Mouse (Mus musculus) retina, postnatal 7 days (tissue): ENCODE results near the gene Fhad1.

Source experiments
- DNase-seq: peaks from one replicate; pipeline ENCODE4 v3.0.0-alpha.2; 2012; ENCODE audit warnings: low read depth, low spot score

Gene Fhad1

DNA sequence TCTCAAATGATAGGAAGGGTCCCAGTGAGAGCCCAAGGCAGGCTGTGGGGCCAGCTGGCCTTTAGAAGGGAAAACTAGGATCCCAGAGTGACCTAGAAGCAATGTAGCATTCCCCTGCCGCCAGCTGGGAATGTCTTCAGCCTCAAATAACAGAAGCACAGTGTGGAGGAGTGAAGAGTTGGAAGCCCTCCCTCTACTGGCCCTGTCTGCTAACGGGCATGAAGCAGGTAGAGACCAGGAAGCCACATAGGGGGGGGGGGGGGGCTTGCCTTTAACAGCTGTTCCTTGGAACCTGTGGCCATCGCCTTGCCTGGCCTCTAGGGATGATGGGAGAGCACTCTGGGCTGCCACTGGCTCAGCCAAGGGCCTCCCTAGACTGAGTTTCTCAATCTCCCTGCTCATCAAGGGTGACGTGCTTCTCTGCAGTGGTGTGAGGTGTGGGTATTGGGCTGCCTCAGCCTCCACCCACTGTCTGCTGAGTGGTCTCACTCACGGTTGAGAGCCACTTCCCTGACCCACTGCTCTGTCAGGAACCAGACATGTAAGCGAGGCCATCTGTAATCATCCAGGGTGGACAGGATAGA, 128.4 kb downstream of the Fhad1 start:
- no peak for DNase-seq

DNA sequence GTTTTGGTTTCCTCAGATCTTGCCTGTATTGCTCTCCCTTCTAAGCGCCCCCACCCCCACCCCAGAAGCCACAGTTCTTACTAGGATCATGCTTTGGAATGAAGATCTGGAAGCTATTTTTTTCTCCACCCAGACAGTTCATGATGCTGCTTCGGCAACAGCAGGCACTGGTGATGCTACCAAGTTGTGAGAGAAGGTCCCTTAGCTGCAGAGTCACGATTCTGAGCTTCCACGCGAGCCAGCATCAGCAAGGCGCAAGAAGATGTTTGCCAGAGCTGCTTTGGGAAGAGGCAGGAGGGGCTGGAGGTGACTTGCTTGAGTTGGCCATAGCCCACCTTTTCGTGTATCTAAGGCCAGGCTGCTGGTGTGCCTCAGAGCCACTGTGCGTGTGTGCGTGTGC, 129.4 kb downstream of the Fhad1 start:
- no peak for DNase-seq

DNA sequence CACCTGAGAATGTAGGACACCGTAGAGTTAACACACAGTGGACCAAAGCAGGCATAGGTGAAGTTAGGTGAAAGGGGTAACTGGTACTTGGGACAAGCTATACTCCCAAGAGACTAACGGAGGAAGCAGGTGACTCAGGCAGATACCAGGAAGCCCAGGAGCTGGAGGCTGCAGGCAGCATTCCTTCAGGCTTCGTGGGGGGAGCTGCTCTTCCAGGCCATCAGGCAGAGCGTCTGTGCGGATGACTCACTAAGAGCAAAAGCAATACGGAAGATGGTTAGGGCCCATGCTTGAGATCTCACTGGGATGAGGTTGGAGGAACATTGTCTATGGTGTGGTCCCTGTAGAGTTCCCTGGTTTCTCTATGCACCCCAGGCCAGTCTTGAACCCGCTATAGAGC, 132.0 kb downstream of the Fhad1 start:
- DNase-seq = no peak

GRCm38 (mm10) chr4:141881950-141882349, 132.9 kb downstream of the Fhad1 start:
- DNase-seq = no peak

GRCm38 (mm10) chr4:141881289-141881914, 133.5 kb downstream of the Fhad1 start:
- DNase-seq = no peak

DNA sequence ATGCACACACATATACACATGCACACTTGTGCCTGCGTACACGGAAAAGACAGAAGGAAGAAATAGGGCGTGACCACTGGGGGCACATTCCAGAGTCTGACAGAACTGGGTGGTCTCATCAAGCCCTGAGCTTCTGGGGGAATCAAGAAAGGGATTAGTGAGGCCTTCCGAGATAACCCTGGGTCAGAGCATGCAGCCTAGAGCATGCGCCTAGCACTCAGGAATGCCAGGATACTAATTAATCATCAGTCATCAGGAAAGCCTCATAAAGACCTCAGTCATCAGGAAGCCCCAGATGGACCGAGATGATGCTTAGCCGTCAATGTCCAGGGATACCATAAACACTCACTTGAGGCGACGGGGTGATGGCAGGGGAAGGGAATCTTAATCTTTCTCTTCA, 135.0 kb downstream of the Fhad1 start:
- no peak for DNase-seq

DNA sequence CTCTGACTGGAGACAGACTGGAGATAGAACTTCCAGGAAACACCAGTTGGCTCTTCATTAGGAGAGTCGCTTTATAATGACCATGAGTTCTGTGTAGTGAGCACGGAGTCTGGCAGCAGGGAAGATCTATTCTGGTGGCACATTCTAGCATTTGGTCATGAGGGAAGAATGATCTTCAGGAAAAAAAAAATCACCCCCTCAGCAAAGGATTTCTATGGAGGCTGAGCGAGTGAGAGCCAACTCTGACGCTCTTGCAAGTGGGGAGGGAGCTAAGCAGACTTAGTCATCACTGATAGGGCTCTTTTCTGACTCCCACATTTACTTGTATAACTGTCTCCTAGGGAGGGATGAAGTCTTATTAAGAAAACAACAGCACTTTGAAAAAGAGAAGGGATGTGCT, 135.8 kb downstream of the Fhad1 start:
- no peak for DNase-seq

GRCm38 (mm10) chr4:141878621-141879020, 136.3 kb downstream of the Fhad1 start:
- no peak for DNase-seq

GRCm38 (mm10) chr4:141875481-141876108, 139.3 kb downstream of the Fhad1 start:
- DNase-seq = no peak

DNA sequence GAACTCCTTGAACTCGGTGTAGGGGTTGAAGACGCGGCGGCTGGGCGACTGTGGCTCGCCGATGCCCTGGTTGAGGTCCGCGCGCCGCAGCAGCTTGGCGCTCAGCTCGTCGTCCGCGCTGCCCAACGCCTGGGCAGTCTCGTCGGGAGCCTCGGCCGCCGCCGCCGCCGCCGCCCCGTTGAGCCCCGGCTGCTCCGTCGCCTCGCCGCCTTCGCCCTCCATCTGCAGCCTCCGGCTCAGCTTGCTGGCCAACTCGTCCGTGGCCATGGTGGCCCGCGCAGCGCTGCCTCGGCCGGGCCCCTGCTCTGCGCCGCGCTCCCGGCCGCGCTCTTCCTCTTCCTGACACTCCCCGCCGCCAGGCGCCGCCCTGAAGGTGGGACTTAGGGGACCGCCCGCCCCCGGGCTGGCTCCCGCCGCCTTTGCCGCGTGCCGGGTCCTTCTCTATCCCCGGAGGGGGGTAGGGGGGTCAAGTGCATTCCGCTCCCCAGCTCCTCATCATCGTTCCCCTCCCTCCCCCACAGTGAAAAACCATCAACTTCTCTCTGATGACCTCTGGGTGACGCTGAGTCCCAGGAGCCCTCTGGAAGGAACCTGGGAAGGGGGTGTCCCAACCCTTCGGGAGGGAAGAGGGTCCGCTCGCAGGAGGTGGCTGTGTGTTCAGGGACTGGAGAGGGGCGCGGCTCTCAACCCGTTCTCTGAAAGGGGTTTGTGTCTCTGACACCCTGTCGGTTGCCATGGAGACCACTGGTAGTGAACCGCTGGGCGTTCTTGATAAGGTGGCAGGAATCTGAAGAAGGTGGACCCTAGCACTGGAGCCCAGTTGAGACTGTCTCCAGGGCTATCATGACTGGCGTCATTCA, 140.1 kb downstream of the Fhad1 start, which contains the start of gene Efhd2:
Gene Efhd2 (minus strand): TSS at position 320 of the 860 bp plus-strand sequence.
- peak; percentile 46 for DNase-seq

DNA sequence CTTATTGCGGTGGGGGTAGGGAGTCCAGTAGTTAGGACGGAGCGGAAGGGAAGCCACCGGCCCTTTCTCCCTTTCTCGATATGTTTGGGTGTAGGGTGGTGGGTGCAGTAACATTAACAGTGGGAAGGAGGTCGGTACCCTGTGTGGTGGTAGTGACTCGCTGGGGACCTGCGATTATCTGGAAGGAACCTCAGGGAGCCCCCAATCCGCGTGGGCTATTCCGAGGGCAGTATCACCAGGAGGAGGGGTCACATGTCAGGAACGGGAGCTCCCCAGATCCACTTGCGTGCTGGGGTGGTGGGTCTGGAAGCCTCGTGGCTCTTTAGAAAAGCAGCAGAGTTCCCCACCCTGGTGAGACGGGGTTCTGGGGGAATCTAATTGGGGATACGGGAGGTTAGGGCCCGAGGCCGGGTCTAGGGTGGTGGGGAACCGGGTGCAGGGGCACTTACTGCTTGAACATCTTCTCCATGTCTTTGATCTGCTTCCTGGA, 140.7 kb downstream of the Fhad1 start:
- no peak for DNase-seq

- no peak for DNase-seq
Measured at GRCm38 (mm10) chr4:141872977-141873376, 141.9 kb downstream of the Fhad1 start.

GRCm38 (mm10) chr4:141871909-141872308, 143.0 kb downstream of the Fhad1 start:
- no peak for DNase-seq

DNA sequence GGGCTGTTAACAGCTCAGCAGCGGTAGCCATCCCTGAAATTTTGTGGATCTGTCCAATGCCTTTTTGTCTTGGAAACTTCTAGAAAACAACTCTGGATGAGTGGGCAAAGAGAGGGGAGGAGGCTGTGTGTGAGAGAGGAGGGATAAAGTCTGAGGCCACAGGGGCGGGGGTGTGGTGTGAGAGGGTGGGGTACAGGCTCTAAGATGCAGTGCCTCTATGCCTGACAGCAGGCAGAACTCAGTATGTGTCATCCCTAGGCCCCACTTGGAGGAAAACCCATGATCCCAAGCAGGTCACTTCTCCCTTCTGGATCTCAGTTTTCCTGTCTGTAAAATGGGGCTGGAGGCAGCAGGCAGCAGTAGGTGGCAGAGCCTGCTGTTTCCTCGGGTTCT, 143.6 kb downstream of the Fhad1 start:
- DNase-seq = no peak

- DNase-seq = no peak
Measured at GRCm38 (mm10) chr4:141870666-141871332, 144.1 kb downstream of the Fhad1 start.

DNA sequence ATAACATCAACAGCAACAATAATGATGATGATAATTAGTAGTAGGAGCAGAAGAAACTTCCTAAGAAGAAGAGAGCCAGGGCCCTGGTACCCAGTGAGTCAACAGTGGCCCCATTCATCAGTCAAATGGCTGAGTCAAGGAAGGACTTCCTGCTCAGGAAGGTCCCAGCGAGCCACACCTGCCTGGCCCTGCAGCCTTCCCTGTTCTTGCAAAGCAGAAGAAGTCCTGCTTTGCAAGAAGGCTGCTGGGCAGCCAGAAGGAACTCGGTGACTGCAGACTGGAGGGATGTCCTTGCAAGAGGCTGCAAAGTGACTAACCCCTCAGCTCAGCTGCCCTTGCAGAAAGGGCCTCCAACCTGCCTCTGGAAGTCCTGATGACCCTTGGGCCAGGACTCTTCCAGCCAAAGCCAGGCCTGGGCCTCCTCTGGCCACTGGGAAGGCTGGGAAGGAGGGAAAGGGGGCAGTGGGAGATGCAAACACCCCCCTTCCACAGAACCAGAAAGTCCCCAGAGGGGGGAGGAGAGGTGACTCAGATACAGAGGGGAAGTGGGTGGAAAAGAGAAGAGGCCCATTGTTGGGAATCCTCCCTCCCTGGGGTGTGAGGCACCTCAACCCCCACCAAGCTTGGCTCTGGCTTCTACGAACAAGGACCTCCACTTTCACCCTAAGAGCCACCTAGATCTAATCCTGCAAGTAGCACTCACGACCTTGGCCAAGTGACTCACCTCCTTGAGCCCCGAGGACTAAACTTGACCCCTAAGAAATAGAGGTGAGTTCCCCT, 145.3 kb downstream of the Fhad1 start:
- DNase-seq = no peak

DNA sequence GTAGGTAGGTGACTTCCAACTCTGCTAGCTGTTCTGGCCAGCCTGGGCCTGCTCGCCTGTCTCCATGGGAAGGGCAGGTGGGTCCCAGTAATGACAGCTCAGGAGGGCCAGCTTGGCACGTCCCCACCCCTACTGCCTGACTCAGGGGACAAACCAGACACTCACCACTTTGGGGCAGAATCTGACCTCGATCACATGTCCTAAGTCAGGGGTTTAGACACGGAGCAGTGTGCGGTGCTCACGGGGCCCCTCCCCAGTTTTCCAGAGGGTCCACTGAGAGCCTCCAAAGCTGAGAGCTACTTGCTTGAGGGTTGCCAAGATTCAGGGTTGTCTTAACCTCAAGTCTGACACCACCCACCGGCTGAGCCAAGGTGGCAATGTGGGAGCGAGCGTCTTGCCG, 146.8 kb downstream of the Fhad1 start:
- no peak for DNase-seq

DNA sequence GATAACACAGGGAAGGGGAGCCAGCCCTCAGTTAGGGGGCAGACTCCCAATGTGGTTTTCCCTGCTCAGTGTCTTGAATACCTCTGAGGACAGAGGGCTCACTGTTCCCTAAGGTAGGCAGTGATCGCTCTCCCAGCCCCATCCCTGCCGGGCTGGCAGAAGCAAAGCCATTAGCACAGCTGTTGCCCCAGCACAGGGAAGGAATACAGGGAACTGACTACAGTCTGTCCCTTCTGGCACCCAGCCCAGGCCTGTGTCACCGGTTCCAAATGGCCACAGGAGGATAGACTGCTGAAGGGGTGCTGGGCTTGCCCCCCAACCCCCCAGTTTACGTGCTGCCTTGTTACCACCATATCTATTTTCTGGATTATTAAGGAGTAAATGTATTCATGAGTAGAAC, 147.4 kb downstream of the Fhad1 start:
- no peak for DNase-seq

DNA sequence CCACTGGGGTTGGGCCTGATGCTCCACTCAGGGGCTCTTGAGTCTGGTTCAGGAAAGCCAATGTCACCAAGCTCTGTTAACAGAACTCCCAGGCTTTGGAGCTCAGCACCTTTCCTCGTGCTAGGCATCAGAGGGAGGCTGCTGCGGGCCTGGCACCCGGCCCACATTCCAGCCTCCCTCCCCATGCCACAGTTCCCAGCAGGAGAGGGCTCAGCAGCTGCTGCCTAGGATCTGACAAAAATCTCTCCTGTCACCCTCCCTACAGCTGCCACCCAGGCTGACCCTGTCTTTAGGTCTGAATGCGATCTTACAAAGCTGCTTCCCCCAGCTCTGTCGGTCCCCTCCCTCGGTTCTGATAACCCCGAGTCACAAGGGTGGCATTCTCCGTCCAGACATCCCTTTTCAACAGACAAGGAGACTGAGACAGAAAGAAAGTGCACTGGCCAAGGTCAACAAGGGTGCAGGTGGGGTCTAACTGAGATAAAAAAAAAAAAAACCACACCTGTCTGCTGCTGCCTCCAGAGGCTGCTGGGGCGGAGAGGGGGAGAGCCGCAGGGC, 147.9 kb downstream of the Fhad1 start:
- DNase-seq = no peak

- DNase-seq = no peak
Measured at GRCm38 (mm10) chr4:141865600-141865999, 149.3 kb downstream of the Fhad1 start.
